Mouse (Mus musculus): ENCODE results near the gene Etfbkmt.

DNA sequence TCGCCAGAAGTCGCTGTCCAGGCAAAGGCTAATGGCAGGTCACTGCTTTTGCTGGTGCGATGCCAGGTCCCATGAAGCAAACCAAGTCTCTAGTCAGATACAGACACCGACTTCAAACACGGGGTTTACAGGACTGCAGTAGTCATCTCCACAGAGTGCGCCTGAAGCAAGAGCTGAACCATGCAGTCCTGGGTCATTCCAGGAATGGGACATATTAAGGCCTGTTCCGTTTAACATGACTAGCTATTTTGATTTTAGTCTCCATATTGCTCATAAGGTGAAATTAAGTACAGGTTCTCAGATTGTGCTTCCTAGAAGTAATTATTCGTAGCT is 49.2 kb downstream of the Etfbkmt start:
- TF ChIP-seq HCFC1 (IDR thresholded peaks at IDR 0.05; ENCODE audit: borderline replicate concordance, insufficient read depth, low read length): no peak
- no peak for TF ChIP-seq ZNF384 (IDR thresholded peaks at IDR 0.05; ENCODE audit: low read depth, low read length)
